ENCODE assay signal across 19 mouse cellular contexts in the genomic region with DNA sequence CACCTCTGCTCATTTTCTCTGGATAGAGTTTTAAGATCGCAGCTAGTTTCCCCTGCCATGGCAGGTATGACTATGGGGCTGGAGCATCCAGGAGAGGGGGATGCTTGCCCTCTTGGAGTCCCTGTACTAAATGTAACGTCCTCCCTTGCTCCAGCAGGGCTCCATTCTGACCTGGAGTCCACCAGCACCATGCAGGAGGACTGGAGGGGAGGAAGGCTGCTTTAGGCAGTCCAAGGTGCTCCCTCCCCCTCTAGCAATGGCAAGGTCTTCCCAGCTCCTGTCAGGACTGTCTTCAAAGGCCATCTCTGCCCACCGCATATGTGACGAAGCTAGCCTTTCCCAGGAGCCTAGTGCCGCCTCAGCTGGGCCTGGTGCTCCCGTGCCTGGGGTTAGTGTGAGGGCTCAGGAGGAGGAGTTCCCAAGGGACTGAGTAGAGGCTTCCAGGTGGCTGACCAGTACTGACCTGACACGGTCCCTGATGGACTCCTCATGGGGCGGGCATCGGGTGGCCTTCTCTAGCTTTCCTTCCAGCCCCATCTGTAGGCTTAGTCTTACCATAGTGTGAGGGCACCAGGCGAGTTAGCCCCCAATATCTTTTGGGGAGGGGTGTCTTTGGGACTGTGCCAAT. TPM values are rescaled to one million over a fixed set of nuclear protein-coding genes. Genes with fewer than 3 reads are reported as not detected.
DNase-seq lines count a peak whose midpoint lies in the region; ATAC-seq and TF ChIP-seq lines count a peak whose summit lies in the region.
"Had no signal": no experiment of that assay in that cellular context is flagged by ENCODE, and none has a peak within 500 bp of the region (broad histone marks: within the 10 kb centered on the region; RNA-seq: fewer than 3 reads in every experiment).

No protein-coding gene starts in this region.

- peak; percentile 25 for DNase-seq in gastrocnemius, adult 2 months
- no peak for DNase-seq in gastrocnemius, postnatal 10 days
- DNase-seq in kidney, adult 11 months = no peak
- no peak for DNase-seq in neural tube, embryonic 11.5 days (ENCODE audit: low spot score)
- DNase-seq in embryo, embryonic 10.5 days (ENCODE audit: low spot score) = no peak
- DNase-seq: adrenal gland, adult 8-10 months; cerebellum, adult 9-11 months; gastrocnemius, postnatal 36 days; heart, postnatal 36 days; kidney, adult 9 months; lung, adult 2 months; retina, postnatal 1 day; thymus, postnatal 14 days had no signal

- ATAC-seq in kidney, embryonic 15.5 days (replicated peaks; ENCODE audit: low FRiP score) = peak; percentile 38; the same call in 1 of the 2 replicates
- peak; percentile 37; the same call in 1 of the 2 replicates for ATAC-seq in neural tube, embryonic 11.5 days (ENCODE audit: insufficient read depth, low FRiP score, low TSS enrichment)
- no peak for ATAC-seq in neural tube, embryonic 15.5 days (ENCODE audit: low FRiP score)
- ATAC-seq in midbrain, embryonic 15.5 days (replicated peaks) = peak; percentile 37; the same call in 1 of the 2 replicates
- ATAC-seq: forebrain, embryonic 16.5 days had no signal

- intact Hi-C loops in gastrocnemius, adult 2 months (cut with DNase I) = no loop called here

- H3K27me3 ChIP-seq in kidney, embryonic 15.5 days = no peaks in the 10 kb centered on the region
- no peaks in the 10 kb centered on the region for H3K27me3 ChIP-seq in neural tube, embryonic 11.5 days (ENCODE audit: control insufficient read depth, insufficient read depth, low read length)
- H3K27me3 ChIP-seq in neural tube, embryonic 15.5 days (replicated peaks) = no peaks in the 10 kb centered on the region
- H3K27me3 ChIP-seq in midbrain, embryonic 15.5 days (replicated peaks) = no peaks in the 10 kb centered on the region
- H3K27me3 ChIP-seq: embryonic facial prominence, embryonic 12.5 days had no signal

- no peak overlapping the region for H3K4me2 ChIP-seq in kidney, embryonic 15.5 days
- no peak overlapping the region for H3K4me2 ChIP-seq in neural tube, embryonic 11.5 days (ENCODE audit: low read depth)
- H3K4me2 ChIP-seq in neural tube, embryonic 15.5 days = no peak overlapping the region
- no peak overlapping the region for H3K4me2 ChIP-seq in midbrain, embryonic 15.5 days
- H3K4me2 ChIP-seq: embryonic facial prominence, embryonic 12.5 days had no signal

- H3K9ac ChIP-seq in kidney, embryonic 15.5 days = no peak overlapping the region
- no peak overlapping the region for H3K9ac ChIP-seq in neural tube, embryonic 11.5 days (ENCODE audit: low read length)
- H3K9ac ChIP-seq in neural tube, embryonic 15.5 days (replicated peaks) = no peak overlapping the region
- no peak overlapping the region for H3K9ac ChIP-seq in midbrain, embryonic 15.5 days
- H3K9ac ChIP-seq: embryonic facial prominence, embryonic 12.5 days had no signal

- H3K4me1 ChIP-seq in kidney, embryonic 15.5 days = 0 out of 2 replicates have a peak, but pooled peaks cover under 1% of the 10 kb centered on the region
- H3K4me1 ChIP-seq in neural tube, embryonic 11.5 days (ENCODE audit: control insufficient read depth, insufficient read depth, low read length) = no peaks in the 10 kb centered on the region
- H3K4me1 ChIP-seq in neural tube, embryonic 15.5 days = no peaks in the 10 kb centered on the region
- H3K4me1 ChIP-seq in midbrain, embryonic 15.5 days = no peaks in the 10 kb centered on the region
- H3K4me1 ChIP-seq: embryonic facial prominence, embryonic 12.5 days had no signal

- WGBS in kidney, embryonic 15.5 days = 67% methylated on average over 10 of the region's 10 CpGs
- 62% methylated on average over 10 of the region's 10 CpGs for WGBS in neural tube, embryonic 11.5 days
- whole genome bisulfite sequencing in neural tube, embryonic 15.5 days = 69% methylated on average over 10 of the region's 10 CpGs
- WGBS in midbrain, embryonic 15.5 days = 75% methylated on average over 10 of the region's 10 CpGs

- H3K4me3 ChIP-seq in gastrocnemius, adult 2 months = no peak overlapping the region
- no peak overlapping the region for H3K4me3 ChIP-seq in kidney, embryonic 15.5 days (replicated peaks)
- no peak overlapping the region for H3K4me3 ChIP-seq in neural tube, embryonic 11.5 days (ENCODE audit: low read depth, low read length)
- no peak overlapping the region for H3K4me3 ChIP-seq in neural tube, embryonic 15.5 days (replicated peaks)
- no peak overlapping the region for H3K4me3 ChIP-seq in midbrain, embryonic 15.5 days
- H3K4me3 ChIP-seq: embryonic facial prominence, embryonic 12.5 days had no signal

- TF ChIP-seq CTCF in gastrocnemius, adult 2 months (IDR thresholded peaks at IDR 0.05) = no peak

- H3K36me3 ChIP-seq in kidney, embryonic 15.5 days = peaks cover 64% of the 10 kb centered on the region
- H3K36me3 ChIP-seq in neural tube, embryonic 11.5 days (ENCODE audit: control insufficient read depth, insufficient read depth, low read length) = peaks cover 20% of the 10 kb centered on the region
- H3K36me3 ChIP-seq in neural tube, embryonic 15.5 days = peaks cover 55% of the 10 kb centered on the region
- H3K36me3 ChIP-seq in midbrain, embryonic 15.5 days (replicated peaks) = peaks cover 25% of the 10 kb centered on the region
- H3K36me3 ChIP-seq: G1E had no signal

- no peaks in the 10 kb centered on the region for H3K9me3 ChIP-seq in kidney, embryonic 15.5 days (replicated peaks)
- no peaks in the 10 kb centered on the region for H3K9me3 ChIP-seq in neural tube, embryonic 11.5 days (ENCODE audit: control insufficient read depth, low read length)
- no peaks in the 10 kb centered on the region for H3K9me3 ChIP-seq in neural tube, embryonic 15.5 days (replicated peaks)
- no peaks in the 10 kb centered on the region for H3K9me3 ChIP-seq in midbrain, embryonic 15.5 days
- H3K9me3 ChIP-seq: embryonic facial prominence, embryonic 12.5 days; G1E had no signal

- no peak overlapping the region for H3K27ac ChIP-seq in gastrocnemius, adult 2 months
- no peak overlapping the region for H3K27ac ChIP-seq in kidney, embryonic 15.5 days
- H3K27ac ChIP-seq in neural tube, embryonic 11.5 days (ENCODE audit: low read depth, low read length) = no peak overlapping the region
- no peak overlapping the region for H3K27ac ChIP-seq in neural tube, embryonic 15.5 days (replicated peaks)
- H3K27ac ChIP-seq in midbrain, embryonic 15.5 days = no peak overlapping the region
- H3K27ac ChIP-seq: embryonic facial prominence, embryonic 12.5 days had no signal

RNA-seq across cellular contexts. Expression of a gene that starts 44.2 kb away (rescaled TPM):
- total RNA-seq in gastrocnemius, adult 2 months (2021) = not detected
- under 1 TPM; 0.49 to 0.54 TPM for total RNA-seq in gastrocnemius, postnatal 10 days (2021)
- polyA plus RNA-seq in kidney, embryonic 15.5 days (2015; fragmentation: Nextera tagmentation; extraction: Ambion mirVana) = 2.4 and 3.4 TPM in 2 replicates
- 3.8 and 4.4 TPM in 2 replicates for polyA plus RNA-seq in neural tube, embryonic 11.5 days (2014; fragmentation: Nextera tagmentation; extraction: Ambion mirVana)
- polyA plus RNA-seq in neural tube, embryonic 15.5 days (2015; fragmentation: Nextera tagmentation; extraction: Ambion mirVana) = 3.0 and 3.7 TPM in 2 replicates
- 5.0 and 9.1 TPM in 2 replicates for polyA plus RNA-seq in midbrain, embryonic 15.5 days (2015; fragmentation: Nextera tagmentation; extraction: Ambion mirVana)
- total RNA-seq: G1E; gastrocnemius, postnatal 36 days had no signal
- polyA plus RNA-seq: G1E had no signal
